Mouse (Mus musculus) kidney, postnatal 0 days (tissue): ENCODE data around the gene Foxi2. TPM values are rescaled to one million over a fixed set of nuclear protein-coding genes. Genes with fewer than 3 reads are reported as not detected.

ENCODE experiments used
- ATAC-seq: fragments of 200-750 bp; cut with Nextera tagmentation; replicated peaks from 2 replicates; pipeline ENCODE4 v1.8.0; 2017; ENCODE audit warnings: low read depth, moderate number of reproducible peaks, moderate TSS enrichment, moderate library complexity; ENCODE audit not compliant: low FRiP score
- DNase-seq: peaks from one replicate; pipeline ENCODE4 v3.0.0-alpha.2; 2016; ENCODE audit warnings: low spot score
- H3K27ac ChIP-seq: fragments of 300-500 bp; sonication (generic); 2 replicates; pipeline ENCODE4 v1.5.1; 2014; ENCODE audit warnings: mild to moderate bottlenecking
- H3K27me3 ChIP-seq: fragments of 300-500 bp; sonication (generic); 2 replicates; pipeline ENCODE4 v1.6.1; 2014; ENCODE audit warnings: low read length, mixed read lengths; ENCODE audit not compliant: insufficient read depth
- H3K36me3 ChIP-seq: fragments of 300-500 bp; sonication (generic); 2 replicates; pipeline ENCODE4 v1.6.1; 2014; ENCODE audit warnings: low read length, mixed read lengths; ENCODE audit not compliant: insufficient read depth
- H3K4me1 ChIP-seq: fragments of 300-500 bp; sonication (generic); replicated peaks from 2 replicates; pipeline ENCODE4 v1.6.1; 2014; ENCODE audit warnings: antibody characterized with exemption, low read length, mixed read lengths; ENCODE audit not compliant: insufficient read depth
- H3K4me2 ChIP-seq: fragments of 300-500 bp; sonication (generic); 2 replicates; pipeline ENCODE4 v1.6.1; 2014; ENCODE audit warnings: mild to moderate bottlenecking, low read length, moderate library complexity, mixed read lengths
- H3K4me3 ChIP-seq: fragments of 300-500 bp; sonication (generic); replicated peaks from 2 replicates; pipeline ENCODE4 v1.5.1; 2014; ENCODE audit warnings: low read depth, low read length
- H3K9ac ChIP-seq: fragments of 300-500 bp; sonication (generic); 2 replicates; pipeline ENCODE4 v1.6.1; 2014; ENCODE audit warnings: low read depth, low read length
- H3K9me3 ChIP-seq: fragments of 300-500 bp; sonication (generic); replicated peaks from 2 replicates; pipeline ENCODE4 v1.6.1; 2016; ENCODE audit warnings: low read length, inconsistent platforms, mixed read lengths
- CTCF ChIP-seq: IDR thresholded peaks from 2 replicates; pipeline ENCODE4 v1.5.1; 2016; ENCODE audit warnings: antibody characterized with exemption, low read depth, mild to moderate bottlenecking, moderate library complexity
- WGBS: fragments of 180-500 bp; shearing (Covaris S2); extraction: QIAGEN DNeasy Blood & Tissue Kit; methylation state at CpG from one replicate; pipeline ENCODE4 v1.1.7; 2014; 5-methylcytosine and 5-hydroxymethylcytosine counted together
- polyA plus RNA-seq: library from polyadenylated mRNA; unstranded; fragments of >200 nt; fragmentation: Nextera tagmentation; extraction: Ambion mirVana; gene quantifications from 2 replicates; pipeline ENCODE4 v1.2.1, GENCODE M21; 2015

The Foxi2 gene
- polyA plus RNA-seq = not detected in 2 replicates

DNA sequence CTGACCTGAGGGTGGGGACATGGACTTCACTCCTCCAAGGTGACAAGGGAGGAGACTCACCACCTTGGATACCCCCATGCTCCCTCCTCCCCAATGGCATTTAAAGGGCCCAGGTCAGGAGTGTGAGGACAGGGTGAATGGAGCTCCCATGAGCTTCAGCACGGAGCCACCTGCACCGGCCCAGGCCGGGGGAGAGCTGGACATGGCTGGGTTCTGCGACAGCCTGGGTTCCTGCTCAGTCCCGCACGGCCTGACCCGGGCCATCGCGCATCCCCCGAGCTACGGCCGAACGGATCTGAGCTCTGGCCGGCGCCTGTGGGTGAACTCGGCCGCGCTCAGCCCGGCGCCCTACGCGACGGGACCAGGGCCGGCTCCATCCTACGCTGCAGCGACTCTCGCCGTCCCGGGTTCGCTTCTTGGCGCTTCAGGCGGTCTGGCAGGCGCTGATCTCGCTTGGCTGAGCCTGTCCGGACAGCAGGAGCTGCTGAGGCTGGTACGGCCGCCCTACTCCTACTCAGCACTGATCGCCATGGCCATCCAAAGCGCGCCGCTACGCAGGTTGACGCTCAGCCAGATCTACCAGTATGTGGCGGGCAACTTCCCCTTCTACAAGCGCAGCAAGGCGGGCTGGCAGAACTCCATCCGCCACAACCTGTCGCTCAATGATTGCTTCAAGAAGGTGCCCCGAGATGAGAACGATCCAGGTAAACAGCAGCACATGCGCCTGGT is at the start of gene Foxi2:
Gene Foxi2 (plus strand): TSS at position 72 of the 729 bp plus-strand sequence.
- no peaks in the 10 kb centered on the region for H3K4me1 ChIP-seq
- 0 out of 2 replicates have a peak, but pooled peaks have one; percentile 21 for ATAC-seq

DNA sequence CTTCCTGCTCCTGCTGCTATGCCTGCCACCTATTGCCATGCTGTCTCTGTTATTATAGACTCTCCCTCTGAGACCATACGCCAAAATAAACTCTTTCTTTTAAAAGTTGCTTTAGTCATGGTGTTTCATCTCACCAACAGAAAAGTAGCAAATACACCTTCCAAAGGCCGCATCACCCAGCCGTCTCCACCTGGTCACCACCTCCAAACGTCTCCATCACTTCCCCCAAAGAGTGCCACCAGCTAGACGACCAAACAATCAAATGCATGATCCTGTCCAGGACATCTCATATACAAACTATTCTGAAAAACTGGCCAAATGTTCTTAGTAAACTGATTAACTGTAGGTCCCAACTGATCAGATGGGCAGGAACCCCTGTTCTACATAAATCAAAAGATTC is 45.5 kb upstream of the Foxi2 start:
- no peaks in the 10 kb centered on the region for H3K9me3 ChIP-seq
- H3K4me1 ChIP-seq = no peaks in the 10 kb centered on the region
- DNase-seq (no peak), ATAC-seq (no peak)
- H3K4me2 ChIP-seq = no peak overlapping the region
- no peaks in the 10 kb centered on the region for H3K36me3 ChIP-seq
- TF ChIP-seq CTCF = no peak
- WGBS = 93% methylated on average over 5 of the region's 5 CpGs
- H3K27ac ChIP-seq = no peak overlapping the region
- H3K4me3 ChIP-seq = no peak overlapping the region
- H3K9ac ChIP-seq = no peak overlapping the region
- no peaks in the 10 kb centered on the region for H3K27me3 ChIP-seq

More for the DNA sequence above, at the start of gene Foxi2:
- no peak for TF ChIP-seq CTCF
- 2% methylated on average over 51 of the region's 51 CpGs for WGBS
- Histone ChIP-seq H3K27ac (no peak within 1 kb of the TSS), H3K4me3 (peak within 1 kb of the TSS; percentile 19; the same call in 1 of the 2 replicates), H3K4me2 (peak within 1 kb of the TSS; percentile 42), H3K27me3 (peaks cover 30% of the 10 kb centered on the region), H3K36me3 (no peaks in the 10 kb centered on the region), H3K9ac (peak within 1 kb of the TSS; percentile 25; the same call in 1 of the 2 replicates), H3K9me3 (no peaks in the 10 kb centered on the region)
- DNase-seq = no peak

DNA sequence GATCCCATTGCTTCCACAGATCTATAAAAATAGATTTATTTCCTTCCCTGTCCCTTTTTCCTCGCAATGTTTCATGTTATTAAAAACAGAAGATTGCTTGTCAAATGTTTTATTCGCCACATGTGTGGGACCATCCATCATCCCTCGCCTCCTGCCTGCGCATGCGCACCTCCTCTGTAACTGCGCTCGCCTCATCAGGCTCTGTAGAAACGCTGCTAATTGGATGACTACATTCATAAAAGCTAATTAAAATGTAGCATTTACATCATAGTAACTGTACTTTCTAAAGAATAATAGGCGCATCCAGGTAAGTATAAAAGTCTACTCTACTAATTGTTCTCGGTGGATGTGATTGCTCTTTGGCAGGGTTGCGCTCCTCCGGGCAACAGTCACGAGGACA is 34.1 kb upstream of the Foxi2 start:
- ATAC-seq (no peak), DNase-seq (peak; percentile 42)
- no peak for TF ChIP-seq CTCF
- no peak overlapping the region for H3K4me2 ChIP-seq
- no peaks in the 10 kb centered on the region for H3K4me1 ChIP-seq
- H3K27me3 ChIP-seq = no peaks in the 10 kb centered on the region
- no peaks in the 10 kb centered on the region for H3K36me3 ChIP-seq
- H3K27ac ChIP-seq = no peak overlapping the region
- H3K4me3 ChIP-seq = no peak overlapping the region
- H3K9ac ChIP-seq = no peak overlapping the region
- H3K9me3 ChIP-seq = no peaks in the 10 kb centered on the region
- 76% methylated on average over 13 of the region's 13 CpGs for WGBS

DNA sequence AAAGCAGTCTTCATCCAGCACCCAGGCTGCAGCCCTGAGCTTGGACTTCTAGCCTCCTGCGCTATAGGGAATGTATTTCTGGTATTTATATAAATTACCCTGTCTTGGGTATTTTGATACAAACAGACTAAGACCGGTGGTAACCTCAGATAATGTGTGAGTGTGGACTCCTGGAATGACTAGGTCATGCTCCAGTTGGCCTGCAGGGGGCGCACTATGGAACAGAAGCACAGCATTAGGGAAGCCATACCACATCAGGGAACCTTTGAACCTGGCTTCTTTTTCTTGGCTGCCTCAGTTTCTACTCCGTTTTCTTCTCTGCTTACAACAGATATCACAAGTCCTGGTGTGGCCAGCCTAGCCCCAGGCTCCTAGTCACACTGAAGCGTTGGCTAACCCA is 33.2 kb upstream of the Foxi2 start:
- H3K36me3 ChIP-seq = no peaks in the 10 kb centered on the region
- ATAC-seq = no peak
- no peak for DNase-seq
- no peaks in the 10 kb centered on the region for H3K27me3 ChIP-seq
- no peak overlapping the region for H3K4me3 ChIP-seq
- H3K9me3 ChIP-seq = no peaks in the 10 kb centered on the region
- no peak overlapping the region for H3K4me2 ChIP-seq
- peak; percentile 45 for TF ChIP-seq CTCF
- no peaks in the 10 kb centered on the region for H3K4me1 ChIP-seq
- no peak overlapping the region for H3K9ac ChIP-seq
- H3K27ac ChIP-seq = no peak overlapping the region
- 66% methylated on average over 5 of the region's 5 CpGs for WGBS

DNA sequence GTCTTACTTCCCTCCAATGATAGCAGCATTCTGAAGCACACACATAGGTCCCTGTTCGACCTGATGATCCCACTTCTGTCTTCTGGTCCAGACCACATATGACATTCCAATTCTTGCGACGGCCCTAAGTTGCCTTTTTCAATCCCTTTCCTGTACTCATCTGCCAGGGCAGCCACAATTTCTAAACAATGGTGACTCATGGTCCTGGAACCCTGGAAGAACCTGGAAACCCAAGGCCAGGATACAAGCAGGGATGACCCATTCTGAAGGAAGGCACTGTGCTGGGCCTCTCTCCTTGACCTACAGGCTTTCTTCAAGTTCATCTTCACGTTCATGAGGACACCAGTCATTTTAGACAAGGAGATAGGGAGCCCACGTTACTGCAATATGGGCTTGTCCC is 31.8 kb upstream of the Foxi2 start:
- 87% methylated on average over 5 of the region's 5 CpGs for WGBS
- DNase-seq = no peak
- H3K27me3 ChIP-seq = no peaks in the 10 kb centered on the region

DNA sequence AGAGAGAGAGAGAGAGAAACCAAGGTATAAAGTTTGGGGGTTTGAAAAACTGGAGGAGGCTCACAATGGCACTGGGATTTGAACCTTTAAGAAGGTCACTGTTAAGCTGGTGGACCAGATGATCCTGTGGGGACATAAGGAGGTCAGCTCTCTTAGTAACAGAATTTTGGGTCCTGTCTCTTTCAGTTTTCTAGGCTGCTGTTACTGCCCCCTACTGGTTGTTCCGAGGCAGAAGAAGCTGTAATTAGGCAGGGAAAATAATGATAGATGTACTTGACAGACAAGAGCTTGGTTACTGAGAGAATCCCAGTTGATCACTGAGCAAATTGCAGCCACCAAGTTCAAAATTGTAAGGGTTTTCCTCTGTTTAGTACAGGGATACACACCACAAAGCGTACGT is 21.1 kb upstream of the Foxi2 start:
- Histone ChIP-seq H3K27me3 (no peaks in the 10 kb centered on the region), H3K9me3 (no peaks in the 10 kb centered on the region), H3K9ac (no peak overlapping the region), H3K27ac (no peak overlapping the region), H3K4me2 (no peak overlapping the region), H3K4me3 (no peak overlapping the region), H3K36me3 (no peaks in the 10 kb centered on the region), H3K4me1 (no peaks in the 10 kb centered on the region)
- WGBS = 56% methylated on average over 3 of the region's 3 CpGs
- DNase-seq (no peak), ATAC-seq (no peak)
- peak; percentile 64 for TF ChIP-seq CTCF

More for the DNA sequence above, 31.8 kb upstream of the Foxi2 start:
- Histone ChIP-seq H3K9ac (no peak overlapping the region), H3K36me3 (no peaks in the 10 kb centered on the region), H3K4me3 (no peak overlapping the region), H3K4me2 (no peak overlapping the region), H3K9me3 (no peaks in the 10 kb centered on the region), H3K4me1 (no peaks in the 10 kb centered on the region), H3K27ac (no peak overlapping the region)
- TF ChIP-seq CTCF = no peak
- ATAC-seq = no peak
